In the genomic region with DNA sequence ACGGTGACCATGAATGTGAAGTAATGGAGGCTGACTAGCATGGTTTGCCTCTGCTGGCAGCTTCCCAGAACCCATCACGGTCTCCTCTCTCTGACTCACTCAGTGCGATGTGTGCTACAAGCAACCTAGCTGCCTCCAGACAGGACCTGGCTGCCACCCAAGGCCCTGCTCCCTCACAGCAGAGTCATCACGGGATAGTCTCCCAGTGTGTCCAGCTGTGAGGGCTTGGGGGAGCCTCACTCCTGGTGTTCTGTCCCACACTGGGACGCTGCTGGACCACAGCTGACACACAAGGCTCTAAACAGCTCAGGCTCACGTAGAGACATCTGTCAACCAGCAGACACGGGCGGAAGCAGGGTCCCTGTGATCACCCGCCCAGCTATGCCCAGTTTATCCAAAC, we compare ENCODE assay signal across 8 mouse cellular contexts.
DNase-seq lines count a peak whose midpoint lies in the region; ATAC-seq and TF ChIP-seq lines count a peak whose summit lies in the region.

No protein-coding gene starts in this region.

- H3K4me1 ChIP-seq in kidney, embryonic 14.5 days (ENCODE audit: control insufficient read depth, insufficient read depth, low read length): peaks cover 23% of the 10 kb centered on the region
- H3K4me1 ChIP-seq in kidney, postnatal 0 days (replicated peaks; ENCODE audit: insufficient read depth, low read length): peaks cover 9% of the 10 kb centered on the region

- DNase-seq in kidney, adult 8-10 months: no peak
- DNase-seq in adrenal gland, postnatal 36 days: peak; percentile 97
- DNase-seq in gastrocnemius, postnatal 25 days: peak; percentile 88
- peak; percentile 64 for DNase-seq in kidney, postnatal 0 days (ENCODE audit: low spot score)
- DNase-seq in lung, postnatal 25 days (ENCODE audit: low spot score): peak; percentile 78
- peak; percentile 63 for DNase-seq in urinary bladder, postnatal 10 days (ENCODE audit: low spot score)

- peak; percentile 47; the same call in 1 of the 2 replicates for ATAC-seq in kidney, embryonic 14.5 days (ENCODE audit: low FRiP score, low TSS enrichment)
- ATAC-seq in kidney, postnatal 0 days (replicated peaks; ENCODE audit: low FRiP score, low read depth): peak; percentile 49; the same call in 1 of the 2 replicates
- ATAC-seq in erythroblast, adult 5-6 weeks (replicated peaks; ENCODE audit: low FRiP score, poor library complexity, severe bottlenecking): no peak

- 39% methylated on average over 9 of the region's 9 CpGs for WGBS in kidney, embryonic 14.5 days
- WGBS in kidney, postnatal 0 days: 23% methylated on average over 9 of the region's 9 CpGs

- H3K4me3 ChIP-seq in kidney, embryonic 14.5 days (ENCODE audit: low read length): no peak overlapping the region
- H3K4me3 ChIP-seq in kidney, postnatal 0 days (replicated peaks; ENCODE audit: low read depth, low read length): no peak overlapping the region

- no peak overlapping the region for H3K27ac ChIP-seq in kidney, embryonic 14.5 days (ENCODE audit: low read depth, low read length)
- no peak overlapping the region for H3K27ac ChIP-seq in kidney, postnatal 0 days

- no peak for TF ChIP-seq CTCF in kidney, postnatal 0 days (IDR thresholded peaks at IDR 0.05; ENCODE audit: low read depth)

- no peaks in the 10 kb centered on the region for H3K9me3 ChIP-seq in kidney, embryonic 14.5 days (ENCODE audit: control insufficient read depth, low read length)
- H3K9me3 ChIP-seq in kidney, postnatal 0 days (replicated peaks; ENCODE audit: low read length): no peaks in the 10 kb centered on the region

- H3K9ac ChIP-seq in kidney, embryonic 14.5 days (ENCODE audit: low read depth, low read length): no peak overlapping the region
- no peak overlapping the region for H3K9ac ChIP-seq in kidney, postnatal 0 days (ENCODE audit: low read depth, low read length)

- H3K36me3 ChIP-seq in kidney, embryonic 14.5 days (ENCODE audit: control insufficient read depth, insufficient read depth, low read length): no peaks in the 10 kb centered on the region; the same call in 1 of the 2 replicates
- H3K36me3 ChIP-seq in kidney, postnatal 0 days (ENCODE audit: insufficient read depth, low read length): no peaks in the 10 kb centered on the region

- no peak overlapping the region for H3K4me2 ChIP-seq in kidney, embryonic 14.5 days (replicated peaks; ENCODE audit: low read depth, low read length)
- H3K4me2 ChIP-seq in kidney, postnatal 0 days (ENCODE audit: low read length): no peak overlapping the region

- H3K27me3 ChIP-seq in kidney, embryonic 14.5 days (ENCODE audit: control insufficient read depth, insufficient read depth, low read length): no peaks in the 10 kb centered on the region
- H3K27me3 ChIP-seq in kidney, postnatal 0 days (ENCODE audit: insufficient read depth, low read length): no peaks in the 10 kb centered on the region

Comparison
In these comparisons a context has a peak if more than half of its experiments do, and no peak if none do; other contexts are left out.
1. DNase-seq: peak in adrenal gland, postnatal 36 days (2 of 2), gastrocnemius, postnatal 25 days (single experiment), kidney, postnatal 0 days (single experiment), lung, postnatal 25 days (single experiment) and urinary bladder, postnatal 10 days (single experiment); none in kidney, adult 8-10 months (0 of 2).